Mouse (Mus musculus): ENCODE results near the gene Camta1. TPM values are rescaled to one million over a fixed set of nuclear protein-coding genes. Genes with fewer than 3 reads are reported as not detected.

Camta1 gene
- polyA plus RNA-seq, 2 experiments: 7.3 to 32.8 TPM

DNA sequence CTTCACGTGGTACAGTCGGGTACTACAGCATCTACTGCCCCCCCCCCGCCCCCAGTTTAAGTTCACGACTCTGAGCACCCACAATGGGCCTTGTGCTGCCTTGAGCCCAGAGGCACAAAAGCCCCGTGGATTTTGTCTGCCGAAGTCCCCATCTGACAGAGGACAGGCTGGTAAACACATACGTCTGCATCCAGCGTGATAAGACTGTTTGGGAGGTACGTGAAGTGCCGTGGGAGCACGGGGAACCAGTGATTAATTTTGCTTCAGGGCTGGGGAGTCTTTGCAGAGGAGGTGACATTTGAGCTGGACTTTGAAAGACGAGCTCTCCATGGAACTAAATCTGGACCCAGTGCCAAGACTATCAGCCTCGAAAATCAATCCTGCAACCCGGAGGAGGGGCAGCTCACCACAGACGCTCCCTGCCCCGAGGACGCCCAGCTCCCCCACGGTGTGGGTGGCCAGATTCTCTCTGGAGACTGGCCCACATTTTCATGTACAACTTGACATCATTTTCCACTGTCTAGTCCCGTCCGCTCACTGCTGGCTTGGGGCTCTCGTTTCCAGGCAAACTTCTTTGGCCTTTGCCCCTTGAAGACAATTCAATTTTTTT is 142.7 kb downstream of the Camta1 start:
- Histone ChIP-seq H3K9me3 (ENCODE audit: control insufficient read depth, low read length) (no peaks in the 10 kb centered on the region), H3K27me3 (ENCODE audit: control insufficient read depth, insufficient read depth, low read length) (no peaks in the 10 kb centered on the region), H3K4me1 (replicated peaks; ENCODE audit: control insufficient read depth in 2 of 2, insufficient read depth in 2 of 2, low read length in 1 of 2) (peaks cover 33 to 35% of the 10 kb centered on the region in 2 experiments), H3K36me3 (replicated peaks; ENCODE audit: control insufficient read depth, insufficient read depth, low read depth) (no peaks in the 10 kb centered on the region), H3K4me2 (ENCODE audit: low read depth) (peak overlapping the region; percentile 48), H3K9ac (replicated peaks) (peak overlapping the region; percentile 68), H3K4me3 (ENCODE audit: insufficient read depth in 1 of 2, low read depth in 2 of 2, low read length in 2 of 2) (peak overlapping the region; percentile 3 to 23; a peak in 3 of 4 replicates), H3K27ac (peak overlapping the region; percentile 91)
- ATAC-seq (ENCODE audit: insufficient read depth) (peak; percentile 82), DNase-seq (ENCODE audit: low read depth in 3 of 3, low spot score in 3 of 3) (peak in 1 of 3 experiments; percentile 73)
- no peak for TF ChIP-seq CTCF (IDR thresholded peaks at IDR 0.05; ENCODE audit: low read depth)
- TF ChIP-seq EP300 (IDR thresholded peaks at IDR 0.05; ENCODE audit: low read depth): peak; percentile 94
- WGBS (ENCODE audit: insufficient replicate concordance): 38% methylated on average over 21 of the region's 21 CpGs

DNA sequence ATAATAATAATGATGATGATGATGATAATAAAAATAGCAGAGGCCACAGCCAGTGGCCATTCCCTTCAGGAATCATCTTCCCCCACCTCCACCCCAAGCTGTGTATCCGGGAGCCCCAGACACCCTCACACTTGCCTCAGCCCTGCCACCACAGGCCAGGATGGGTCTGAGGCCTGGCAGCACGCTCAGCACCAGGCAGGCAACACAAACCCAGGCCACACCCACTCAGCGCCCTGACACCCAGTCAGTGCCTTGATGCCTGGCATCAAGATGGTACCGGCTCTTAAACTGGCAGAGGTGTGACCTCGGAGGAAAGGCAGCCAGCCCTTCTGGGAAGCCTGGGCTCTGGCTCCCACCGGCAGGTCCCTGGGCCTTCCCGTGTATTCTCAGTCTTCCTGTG is 143.8 kb downstream of the Camta1 start:
- Histone ChIP-seq H3K4me2 (ENCODE audit: low read depth) (peak overlapping the region; percentile 48), H3K36me3 (replicated peaks; ENCODE audit: control insufficient read depth, insufficient read depth, low read depth) (no peaks in the 10 kb centered on the region), H3K9ac (replicated peaks) (peak overlapping the region; percentile 15), H3K4me1 (replicated peaks; ENCODE audit: control insufficient read depth in 2 of 2, insufficient read depth in 2 of 2, low read length in 1 of 2) (peaks cover 33 to 35% of the 10 kb centered on the region in 2 experiments), H3K27ac (peak overlapping the region; percentile 91), H3K27me3 (ENCODE audit: control insufficient read depth, insufficient read depth, low read length) (no peaks in the 10 kb centered on the region), H3K9me3 (ENCODE audit: control insufficient read depth, low read length) (no peaks in the 10 kb centered on the region), H3K4me3 (ENCODE audit: insufficient read depth in 1 of 2, low read depth in 2 of 2, low read length in 2 of 2) (no peak overlapping the region)
- WGBS (ENCODE audit: insufficient replicate concordance): 76% methylated on average over 7 of the region's 7 CpGs
- DNase-seq (ENCODE audit: low read depth in 3 of 3, low spot score in 3 of 3) (no peak), ATAC-seq (ENCODE audit: insufficient read depth) (peak; percentile 66)
- TF ChIP-seq CTCF (IDR thresholded peaks at IDR 0.05; ENCODE audit: low read depth) (peak; percentile 26; the same call in 1 of the 2 replicates), EP300 (IDR thresholded peaks at IDR 0.05; ENCODE audit: low read depth) (no peak)

- no peak for DNase-seq (ENCODE audit: low read depth in 3 of 3, low spot score in 3 of 3)
- H3K4me2 ChIP-seq (ENCODE audit: low read depth): no peak overlapping the region
Measured at GRCm38 (mm10) chr4:151713714-151714113, 148.0 kb downstream of the Camta1 start.

DNA sequence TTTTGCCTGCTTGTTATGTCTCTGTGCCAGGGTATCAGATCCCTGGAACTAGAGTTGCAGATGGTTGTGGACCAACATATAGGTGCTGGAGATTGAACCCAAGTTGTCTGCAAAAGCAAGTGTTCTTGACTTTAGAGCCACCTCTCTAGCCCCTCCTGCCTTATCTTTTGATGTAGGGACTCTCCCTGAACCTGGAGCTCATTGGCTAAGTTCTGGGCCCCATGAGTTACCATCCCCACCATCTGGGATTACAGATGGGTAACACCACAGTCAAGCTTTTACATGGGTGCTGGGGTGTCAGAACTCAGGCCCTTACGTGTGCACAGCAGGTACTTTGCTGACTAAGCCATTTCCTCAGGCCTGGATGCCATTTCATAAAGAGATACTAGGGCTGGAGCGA is 150.3 kb downstream of the Camta1 start:
- no peak overlapping the region for H3K27ac ChIP-seq
- ATAC-seq (ENCODE audit: insufficient read depth) (peak; percentile 51; the same call in 1 of the 2 replicates), DNase-seq (ENCODE audit: low read depth in 3 of 3, low spot score in 3 of 3) (no peak)
- H3K9me3 ChIP-seq (ENCODE audit: control insufficient read depth, low read length): no peaks in the 10 kb centered on the region
- no peaks in the 10 kb centered on the region for H3K36me3 ChIP-seq (replicated peaks; ENCODE audit: control insufficient read depth, insufficient read depth, low read depth)
- H3K9ac ChIP-seq (replicated peaks): no peak overlapping the region
- H3K27me3 ChIP-seq (ENCODE audit: control insufficient read depth, insufficient read depth, low read length): no peaks in the 10 kb centered on the region
- H3K4me2 ChIP-seq (ENCODE audit: low read depth): no peak overlapping the region
- 73% methylated on average over 2 of the region's 2 CpGs for WGBS (ENCODE audit: insufficient replicate concordance)
- H3K4me1 ChIP-seq (replicated peaks; ENCODE audit: control insufficient read depth in 2 of 2, insufficient read depth in 2 of 2, low read length in 1 of 2): peaks cover 2 to 4% of the 10 kb centered on the region in 2 experiments; a peak in 1 of 4 replicates
- TF ChIP-seq CTCF (IDR thresholded peaks at IDR 0.05; ENCODE audit: low read depth) (no peak), EP300 (IDR thresholded peaks at IDR 0.05; ENCODE audit: low read depth) (no peak)
- H3K4me3 ChIP-seq (ENCODE audit: insufficient read depth in 1 of 2, low read depth in 2 of 2, low read length in 2 of 2): no peak overlapping the region

More at GRCm38 (mm10) chr4:151713714-151714113, 148.0 kb downstream of the Camta1 start:
- WGBS (ENCODE audit: insufficient replicate concordance): 83% methylated on average over 6 of the region's 6 CpGs
- Histone ChIP-seq H3K36me3 (replicated peaks; ENCODE audit: control insufficient read depth, insufficient read depth, low read depth) (no peaks in the 10 kb centered on the region), H3K27me3 (ENCODE audit: control insufficient read depth, insufficient read depth, low read length) (no peaks in the 10 kb centered on the region), H3K4me1 (replicated peaks; ENCODE audit: control insufficient read depth in 2 of 2, insufficient read depth in 2 of 2, low read length in 1 of 2) (peaks cover 21% of the 10 kb centered on the region in 2 experiments), H3K9me3 (ENCODE audit: control insufficient read depth, low read length) (no peaks in the 10 kb centered on the region), H3K27ac (no peak overlapping the region), H3K9ac (replicated peaks) (no peak overlapping the region), H3K4me3 (ENCODE audit: insufficient read depth in 1 of 2, low read depth in 2 of 2, low read length in 2 of 2) (no peak overlapping the region)
- TF ChIP-seq CTCF (IDR thresholded peaks at IDR 0.05; ENCODE audit: low read depth) (no peak), EP300 (IDR thresholded peaks at IDR 0.05; ENCODE audit: low read depth) (no peak)
- no peak for ATAC-seq (ENCODE audit: insufficient read depth)

DNA sequence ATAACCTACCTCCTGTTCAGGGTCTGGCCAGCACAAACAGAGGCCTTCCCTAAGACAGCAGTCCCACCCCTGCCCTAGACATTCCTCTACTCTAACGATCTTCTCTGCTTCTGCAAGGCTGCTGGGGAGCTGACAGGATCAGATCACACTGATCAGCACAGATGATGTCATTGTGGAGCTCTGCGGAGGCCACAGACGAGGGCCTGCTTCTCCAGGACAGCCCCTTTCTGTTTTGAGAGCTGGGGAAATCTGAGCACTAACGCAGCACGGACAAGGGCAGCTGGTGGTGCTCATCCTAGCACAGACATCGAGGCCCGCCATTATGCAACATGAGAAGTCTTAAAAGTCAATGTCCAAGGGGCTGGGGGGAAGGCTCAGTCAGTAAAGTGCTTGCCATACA is 151.2 kb downstream of the Camta1 start:
- Histone ChIP-seq H3K4me3 (ENCODE audit: insufficient read depth in 1 of 2, low read depth in 2 of 2, low read length in 2 of 2) (no peak overlapping the region), H3K9ac (replicated peaks) (no peak overlapping the region), H3K36me3 (replicated peaks; ENCODE audit: control insufficient read depth, insufficient read depth, low read depth) (no peaks in the 10 kb centered on the region), H3K4me2 (ENCODE audit: low read depth) (no peak overlapping the region), H3K9me3 (ENCODE audit: control insufficient read depth, low read length) (no peaks in the 10 kb centered on the region), H3K27me3 (ENCODE audit: control insufficient read depth, insufficient read depth, low read length) (no peaks in the 10 kb centered on the region), H3K4me1 (replicated peaks; ENCODE audit: control insufficient read depth in 2 of 2, insufficient read depth in 2 of 2, low read length in 1 of 2) (peaks cover 2 to 4% of the 10 kb centered on the region in 2 experiments; a peak in 1 of 4 replicates), H3K27ac (no peak overlapping the region)
- no peak for ATAC-seq (ENCODE audit: insufficient read depth)
- no peak for DNase-seq (ENCODE audit: low read depth in 3 of 3, low spot score in 3 of 3)
- WGBS (ENCODE audit: insufficient replicate concordance): 50% methylated on average over 7 of the region's 7 CpGs
- no peak for TF ChIP-seq EP300 (IDR thresholded peaks at IDR 0.05; ENCODE audit: low read depth)
- no peak for TF ChIP-seq CTCF (IDR thresholded peaks at IDR 0.05; ENCODE audit: low read depth)
